Mouse (Mus musculus) cortical plate, adult 2 months (tissue): Measurements from ENCODE around the gene Zfp990.
"Not testable (repeated sequence)": the region's sequence is repeated elsewhere in the genome, so short reads cannot be mapped to it uniquely, and the experiment has no call there.

Experiments used
- CTCF ChIP-seq: fragments of 200-500 bp; IDR thresholded peaks from 2 replicates; pipeline ENCODE4 v1.5.1; 2011; ENCODE audit warnings: mild to moderate bottlenecking, control low read depth, low read length; ENCODE audit not compliant: insufficient read depth; ENCODE audit errors: extremely low read depth
- POLR2A ChIP-seq: fragments of 200-500 bp; IDR thresholded peaks from 2 replicates; pipeline ENCODE4 v1.6.1; 2011; ENCODE audit warnings: mild to moderate bottlenecking, low read length, control low read depth; ENCODE audit not compliant: insufficient read depth; ENCODE audit errors: extremely low read depth

DNA sequence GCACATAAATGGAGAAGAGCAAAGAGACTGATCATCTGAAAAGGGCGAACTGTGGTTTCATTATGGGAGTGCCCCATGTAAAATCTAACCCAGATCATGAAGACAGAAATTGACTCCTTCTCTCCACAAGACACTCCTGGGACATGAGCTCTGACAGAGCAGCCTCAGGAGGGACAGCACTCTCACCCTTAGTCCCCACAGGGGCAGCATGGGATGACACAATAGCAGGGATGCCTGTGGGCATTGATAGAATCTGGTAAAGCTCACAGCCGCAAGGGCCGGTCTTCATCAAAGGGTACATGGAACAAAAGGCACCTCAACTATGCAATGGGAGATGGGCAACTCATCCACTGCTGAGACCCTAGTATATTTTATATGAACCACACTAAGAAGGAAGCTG, 35.9 kb downstream of the Zfp990 start:
- not testable (repeated sequence) for TF ChIP-seq CTCF, POLR2A
